Mouse (Mus musculus): Measurements from ENCODE around the gene Col3a1. TPM values are rescaled to one million over a fixed set of nuclear protein-coding genes. Genes with fewer than 3 reads are reported as not detected.

The Col3a1 gene
- polyA plus RNA-seq, 1 experiment, result 18.4 TPM

GRCm38 (mm10) chr1:45304273-45304672, 7.1 kb upstream of the Col3a1 start:
- WGBS, result 80% methylated on average over 1 of the region's 1 CpGs
- Histone ChIP-seq H3K4me1 (replicated peaks; ENCODE audit: control insufficient read depth, insufficient read depth, low read length) (no peaks in the 10 kb centered on the region), H3K27ac (ENCODE audit: control insufficient read depth, insufficient read depth, low read length) (no peak overlapping the region), H3K36me3 (ENCODE audit: control insufficient read depth, insufficient read depth, low read length) (no peaks in the 10 kb centered on the region), H3K4me3 (ENCODE audit: control insufficient read depth, insufficient read depth, low read length) (no peak overlapping the region), H3K27me3 (ENCODE audit: control insufficient read depth, insufficient read depth, low read length) (no peaks in the 10 kb centered on the region)
- TF ChIP-seq POLR2A (IDR thresholded peaks at IDR 0.05; ENCODE audit: control insufficient read depth, extremely low read depth, insufficient read depth, low read length, poor library complexity) (no peak), CTCF (IDR thresholded peaks at IDR 0.05; ENCODE audit: borderline replicate concordance, control insufficient read depth, extremely low read depth, insufficient read depth, low read length, poor library complexity) (no peak)
- no peak for DNase-seq

DNA sequence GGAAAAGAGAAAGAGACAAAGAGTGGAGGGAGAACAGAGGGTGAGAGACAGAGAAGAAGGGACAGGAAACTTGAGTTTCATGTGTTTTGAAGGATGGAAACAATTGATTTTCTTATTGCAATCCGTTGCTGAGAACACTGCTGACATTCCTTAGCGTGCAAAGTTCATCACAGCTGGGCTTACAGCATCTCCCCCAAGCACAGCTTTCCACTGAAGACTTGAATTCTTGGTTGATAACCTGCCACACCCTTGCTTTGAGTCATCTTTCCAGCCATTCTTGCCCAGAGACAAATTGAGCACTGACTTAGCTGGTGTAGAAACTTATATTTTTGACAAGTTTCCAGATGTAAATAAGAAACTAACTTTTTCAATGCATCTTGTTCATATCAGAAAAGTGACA, 2.3 kb upstream of the Col3a1 start:
- H3K27me3 ChIP-seq (ENCODE audit: control insufficient read depth, insufficient read depth, low read length), result no peaks in the 10 kb centered on the region
- DNase-seq, result no peak
- no peaks in the 10 kb centered on the region for H3K4me1 ChIP-seq (replicated peaks; ENCODE audit: control insufficient read depth, insufficient read depth, low read length)
- H3K4me3 ChIP-seq (ENCODE audit: control insufficient read depth, insufficient read depth, low read length), result no peak overlapping the region
- no peaks in the 10 kb centered on the region for H3K36me3 ChIP-seq (ENCODE audit: control insufficient read depth, insufficient read depth, low read length)
- no peak overlapping the region for H3K27ac ChIP-seq (ENCODE audit: control insufficient read depth, insufficient read depth, low read length)
- no peak for TF ChIP-seq CTCF (IDR thresholded peaks at IDR 0.05; ENCODE audit: borderline replicate concordance, control insufficient read depth, extremely low read depth, insufficient read depth, low read length, poor library complexity)
- no peak for TF ChIP-seq POLR2A (IDR thresholded peaks at IDR 0.05; ENCODE audit: control insufficient read depth, extremely low read depth, insufficient read depth, low read length, poor library complexity)
- 75% methylated on average over 2 of the region's 2 CpGs for WGBS

- TF ChIP-seq CTCF (IDR thresholded peaks at IDR 0.05; ENCODE audit: borderline replicate concordance, control insufficient read depth, extremely low read depth, insufficient read depth, low read length, poor library complexity), result no peak
- no peaks in the 10 kb centered on the region for H3K36me3 ChIP-seq (ENCODE audit: control insufficient read depth, insufficient read depth, low read length)
- H3K4me3 ChIP-seq (ENCODE audit: control insufficient read depth, insufficient read depth, low read length), result no peak overlapping the region
- no peaks in the 10 kb centered on the region for H3K27me3 ChIP-seq (ENCODE audit: control insufficient read depth, insufficient read depth, low read length)
- DNase-seq, result no peak
- no peak overlapping the region for H3K27ac ChIP-seq (ENCODE audit: control insufficient read depth, insufficient read depth, low read length)
- no peaks in the 10 kb centered on the region for H3K4me1 ChIP-seq (replicated peaks; ENCODE audit: control insufficient read depth, insufficient read depth, low read length)
Measured at GRCm38 (mm10) chr1:45311962-45312361, 624 bp downstream of the Col3a1 start.

DNA sequence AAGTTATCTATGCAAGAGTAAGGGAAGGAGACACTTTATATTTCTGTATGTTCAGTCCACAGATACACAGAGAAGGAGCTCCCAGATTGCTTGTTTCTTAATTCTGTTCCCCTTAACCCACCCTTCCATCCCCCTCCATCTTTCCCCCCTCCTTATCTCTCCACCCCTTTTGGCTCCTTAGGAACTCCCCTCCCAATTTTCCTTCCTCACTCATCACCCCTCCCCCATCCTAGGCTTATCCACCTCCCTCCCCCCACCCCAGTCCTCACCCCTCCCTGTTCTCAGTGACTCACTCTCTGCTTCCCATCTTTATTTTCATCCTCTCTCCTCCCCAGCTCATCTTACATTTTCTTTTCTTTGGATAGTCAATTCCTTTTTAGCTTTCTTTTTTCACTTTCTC, 1.5 kb downstream of the Col3a1 start:
- Histone ChIP-seq H3K4me1 (replicated peaks; ENCODE audit: control insufficient read depth, insufficient read depth, low read length) (no peaks in the 10 kb centered on the region), H3K4me3 (ENCODE audit: control insufficient read depth, insufficient read depth, low read length) (no peak overlapping the region), H3K27me3 (ENCODE audit: control insufficient read depth, insufficient read depth, low read length) (no peaks in the 10 kb centered on the region), H3K27ac (ENCODE audit: control insufficient read depth, insufficient read depth, low read length) (no peak overlapping the region), H3K36me3 (ENCODE audit: control insufficient read depth, insufficient read depth, low read length) (no peaks in the 10 kb centered on the region)
- DNase-seq, result no peak
- no peak for TF ChIP-seq CTCF (IDR thresholded peaks at IDR 0.05; ENCODE audit: borderline replicate concordance, control insufficient read depth, extremely low read depth, insufficient read depth, low read length, poor library complexity)
- TF ChIP-seq POLR2A (IDR thresholded peaks at IDR 0.05; ENCODE audit: control insufficient read depth, extremely low read depth, insufficient read depth, low read length, poor library complexity), result no peak

DNA sequence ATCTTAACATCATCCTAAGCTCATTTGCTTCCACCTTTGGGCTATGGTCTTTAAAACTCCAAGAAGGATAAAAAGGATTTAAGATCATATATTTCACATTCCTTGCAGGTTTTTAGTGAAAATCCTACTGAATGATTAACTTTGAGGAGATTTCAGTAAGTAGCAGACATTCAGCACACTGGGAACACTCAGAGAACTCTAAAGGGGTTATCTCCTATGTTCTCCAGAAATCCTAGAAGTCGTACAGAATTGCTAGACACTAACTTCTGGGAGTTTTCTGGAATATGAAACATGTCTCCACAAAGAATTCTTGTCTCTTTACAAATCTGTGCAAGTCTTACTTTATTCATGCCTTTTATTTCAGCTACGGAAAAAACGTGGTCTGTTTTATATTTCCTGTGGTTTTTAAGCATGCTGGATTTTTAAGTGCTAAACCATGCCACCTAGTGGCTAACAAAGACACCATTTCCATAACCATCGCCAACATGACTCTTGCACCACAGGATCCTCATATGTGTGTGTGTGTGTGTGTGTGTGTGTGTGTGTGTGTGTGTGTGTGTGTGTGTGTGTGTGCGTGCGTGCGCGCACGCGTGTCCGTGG, 2.5 kb downstream of the Col3a1 start:
- no peaks in the 10 kb centered on the region for H3K27me3 ChIP-seq (ENCODE audit: control insufficient read depth, insufficient read depth, low read length)
- H3K27ac ChIP-seq (ENCODE audit: control insufficient read depth, insufficient read depth, low read length), result no peak overlapping the region
- TF ChIP-seq POLR2A (IDR thresholded peaks at IDR 0.05; ENCODE audit: control insufficient read depth, extremely low read depth, insufficient read depth, low read length, poor library complexity), result no peak
- no peak for TF ChIP-seq CTCF (IDR thresholded peaks at IDR 0.05; ENCODE audit: borderline replicate concordance, control insufficient read depth, extremely low read depth, insufficient read depth, low read length, poor library complexity)
- 17% methylated on average over 7 of the region's 11 CpGs for WGBS
- H3K4me1 ChIP-seq (replicated peaks; ENCODE audit: control insufficient read depth, insufficient read depth, low read length), result no peaks in the 10 kb centered on the region
- H3K4me3 ChIP-seq (ENCODE audit: control insufficient read depth, insufficient read depth, low read length), result no peak overlapping the region
- H3K36me3 ChIP-seq (ENCODE audit: control insufficient read depth, insufficient read depth, low read length), result no peaks in the 10 kb centered on the region
- DNase-seq, result no peak

DNA sequence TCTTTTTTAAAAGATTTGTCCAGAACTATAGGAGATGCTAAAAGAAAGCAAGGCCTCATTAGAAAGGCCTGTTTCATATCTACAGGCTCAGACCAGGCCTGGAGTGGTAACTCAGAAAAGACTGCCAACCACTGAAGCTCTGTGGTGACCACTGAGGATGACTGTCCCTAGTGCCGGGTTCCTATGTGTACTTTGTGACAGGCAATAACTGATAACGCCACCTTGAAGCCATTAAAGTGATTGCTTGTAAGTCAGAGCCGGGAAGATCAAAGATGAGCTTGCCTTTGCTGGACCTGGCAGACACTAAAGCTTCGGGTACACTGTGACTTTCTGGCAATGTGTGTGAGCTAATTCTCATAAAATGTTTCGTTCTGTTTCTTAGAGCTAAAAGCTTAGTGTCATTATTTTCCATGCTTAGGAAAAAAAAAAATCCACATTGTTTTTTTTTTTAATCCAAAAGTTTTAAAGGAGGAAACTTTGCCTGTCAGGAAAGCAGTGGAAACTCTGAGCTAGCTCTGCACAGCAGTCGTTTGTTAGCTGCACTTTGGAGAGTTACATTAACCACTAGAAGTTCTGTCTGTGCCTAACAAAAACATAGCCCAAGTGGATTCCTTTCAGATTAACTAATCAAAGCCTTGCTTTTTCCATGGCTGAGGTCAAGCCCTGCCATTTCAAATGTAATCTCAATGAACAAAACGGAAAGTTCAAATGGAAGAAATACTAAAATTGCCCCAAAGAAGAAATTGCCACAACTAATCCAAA, 4.6 kb downstream of the Col3a1 start:
- no peak for DNase-seq
- H3K36me3 ChIP-seq (ENCODE audit: control insufficient read depth, insufficient read depth, low read length), result no peaks in the 10 kb centered on the region
- H3K4me3 ChIP-seq (ENCODE audit: control insufficient read depth, insufficient read depth, low read length), result no peak overlapping the region
- TF ChIP-seq CTCF (IDR thresholded peaks at IDR 0.05; ENCODE audit: borderline replicate concordance, control insufficient read depth, extremely low read depth, insufficient read depth, low read length, poor library complexity) (no peak), POLR2A (IDR thresholded peaks at IDR 0.05; ENCODE audit: control insufficient read depth, extremely low read depth, insufficient read depth, low read length, poor library complexity) (no peak)
- no peak overlapping the region for H3K27ac ChIP-seq (ENCODE audit: control insufficient read depth, insufficient read depth, low read length)
- WGBS, result 62% methylated on average over 7 of the region's 7 CpGs
- H3K27me3 ChIP-seq (ENCODE audit: control insufficient read depth, insufficient read depth, low read length), result no peaks in the 10 kb centered on the region
- no peaks in the 10 kb centered on the region for H3K4me1 ChIP-seq (replicated peaks; ENCODE audit: control insufficient read depth, insufficient read depth, low read length)

Measured in thymus, adult 2 months (tissue).